Mouse (Mus musculus) mesoderm, embryonic 11.5 days (tissue): ENCODE data around the gene Gstt3.

Experiments
- DNase-seq: peaks from one replicate; pipeline ENCODE4 v3.0.0-alpha.2; 2012; ENCODE audit warnings: low read depth, low spot score

Gene Gstt3

DNA sequence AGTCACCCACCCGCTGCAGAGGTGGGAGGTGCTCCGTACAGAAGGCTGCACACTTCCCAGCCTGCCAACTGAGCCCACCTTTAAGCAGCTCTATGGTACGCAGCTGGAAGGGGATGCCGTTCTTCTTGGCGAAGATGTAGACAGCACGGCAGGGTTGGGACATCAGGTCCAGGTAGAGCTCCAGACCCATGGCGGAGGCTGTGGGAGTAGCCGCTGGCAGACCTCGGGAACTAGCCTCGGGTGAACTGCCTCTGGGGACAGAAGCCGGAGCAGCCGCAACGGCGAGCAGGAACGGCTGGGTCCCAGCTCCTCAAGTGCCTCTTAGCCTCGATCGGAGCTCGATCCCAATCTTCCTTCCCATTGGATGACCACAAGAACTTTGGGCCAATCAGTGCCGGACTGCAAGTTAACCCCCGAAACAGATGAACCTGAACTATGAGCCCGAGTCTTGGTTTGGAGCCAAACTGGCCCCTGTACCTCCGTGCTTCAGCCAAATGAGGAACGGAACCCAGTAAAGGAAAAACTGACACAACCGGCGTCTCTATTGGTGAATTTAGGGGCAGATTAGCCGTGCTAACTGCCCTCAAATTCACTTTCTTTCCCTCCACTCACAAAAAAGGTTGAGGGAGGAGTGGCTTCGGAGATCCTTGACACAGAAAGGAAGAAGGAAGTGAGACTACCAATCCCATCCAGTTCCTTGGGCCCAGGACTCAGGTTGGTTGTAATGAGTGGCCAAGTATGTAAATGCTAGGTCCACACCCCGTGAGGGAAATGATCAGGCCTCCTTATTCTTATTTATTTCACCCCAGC lies at the start of gene Gstt3, which contains the start of gene Gm20441:
Gene Gstt3 (minus strand): TSS at position 646 of the 810 bp plus-strand sequence.
Gene Gm20441 (minus strand): TSS at position 186 of the 810 bp plus-strand sequence.
- peak; percentile 73 for DNase-seq

DNA sequence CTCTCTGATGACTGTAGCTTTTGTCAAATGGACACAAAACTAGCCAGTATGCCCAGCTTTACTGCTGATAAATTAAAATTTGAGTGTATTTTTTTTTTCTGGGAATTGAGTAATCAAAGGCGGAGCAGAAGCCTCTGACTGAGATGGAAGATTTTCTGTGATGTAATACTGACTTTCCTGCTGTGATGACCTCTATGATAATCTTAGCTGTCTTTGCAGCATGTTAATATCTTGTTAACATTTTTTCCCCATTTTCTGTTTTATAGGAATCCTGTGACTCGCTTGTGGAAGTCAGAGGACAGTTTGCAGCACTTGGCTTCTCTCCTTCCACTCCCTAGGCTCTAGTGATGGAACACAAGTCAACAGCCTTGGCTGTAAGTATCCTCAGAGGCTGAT lies 49.1 kb upstream of the Gstt3 start:
- DNase-seq, result no peak

DNA sequence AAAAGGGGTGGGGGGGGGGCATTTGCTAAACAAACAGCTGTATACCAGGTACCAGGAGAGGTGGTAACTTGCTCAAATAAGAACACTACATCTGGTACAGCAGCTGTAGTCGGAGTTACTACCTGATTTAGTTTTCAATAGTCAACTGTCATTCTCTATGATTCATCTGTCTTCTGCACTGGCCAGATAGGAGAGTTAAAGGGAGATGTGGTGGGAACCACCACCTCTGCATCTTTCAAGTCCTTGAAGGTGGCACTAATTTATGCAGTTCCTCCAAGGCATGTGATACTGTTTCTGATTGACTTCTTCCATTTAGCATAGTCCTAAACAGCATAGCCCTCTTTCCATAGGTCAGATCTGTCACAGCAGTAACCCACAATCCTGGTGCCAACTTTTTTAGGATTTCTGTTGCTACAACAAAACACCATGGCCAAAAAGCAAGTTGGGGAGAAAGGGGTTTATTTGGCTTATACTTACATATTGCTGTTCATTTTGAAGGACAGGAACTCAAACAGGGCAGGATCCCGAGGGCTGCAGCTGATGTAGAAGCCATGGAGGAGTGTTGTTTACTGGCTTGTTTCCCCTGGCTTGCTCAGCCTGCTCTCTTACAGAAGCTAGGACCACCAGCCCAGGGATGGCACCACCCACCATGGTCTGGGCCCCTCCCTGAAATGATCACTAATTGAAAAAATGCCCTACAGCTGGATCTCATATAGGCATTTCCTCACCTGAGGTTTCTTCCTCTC lies 48.5 kb upstream of the Gstt3 start:
- DNase-seq, result no peak

DNA sequence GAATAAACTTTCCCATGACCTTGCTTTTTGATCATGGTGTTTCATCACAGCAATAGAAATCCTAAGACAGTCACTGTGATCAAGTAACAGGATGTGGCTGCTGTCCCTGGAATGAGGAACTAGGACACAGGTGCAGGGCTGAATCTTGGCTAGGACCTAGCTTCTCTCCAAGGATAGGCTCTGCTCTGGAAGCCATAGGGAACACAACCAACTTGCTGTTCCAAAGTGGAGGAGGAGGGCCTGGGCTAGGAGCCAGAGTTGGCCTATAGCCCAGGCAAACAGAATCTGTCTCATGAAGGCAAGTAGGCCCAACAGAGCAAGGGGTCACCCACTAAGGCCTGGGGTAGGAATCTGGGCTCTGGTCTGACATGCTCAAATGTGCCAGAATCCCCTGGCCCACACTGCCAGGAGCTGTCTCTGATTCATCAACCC lies 47.3 kb upstream of the Gstt3 start:
- no peak for DNase-seq

- no peak for DNase-seq
Measured at GRCm38 (mm10) chr10:75827668-75828360, 46.6 kb upstream of the Gstt3 start.

DNA sequence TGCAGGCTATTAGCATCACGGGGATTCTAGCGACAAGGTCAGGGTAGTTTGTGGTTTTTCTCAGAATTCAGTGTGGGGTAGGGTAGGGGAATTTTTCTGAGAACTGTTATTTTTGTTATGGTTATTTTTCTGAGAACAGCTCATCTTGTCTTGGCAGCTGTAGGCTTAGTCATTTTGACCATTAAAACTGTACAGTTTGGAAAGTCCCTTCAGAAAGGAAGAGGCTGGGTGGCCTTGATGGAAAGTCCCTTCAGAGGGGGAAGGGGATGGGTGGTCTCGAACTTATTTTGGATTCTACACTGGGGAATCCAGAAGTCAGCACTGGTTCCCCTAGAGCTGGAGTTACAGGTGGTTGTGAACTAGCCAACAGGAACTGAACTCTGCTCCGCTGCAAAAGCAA lies 43.3 kb upstream of the Gstt3 start:
- no peak for DNase-seq

DNA sequence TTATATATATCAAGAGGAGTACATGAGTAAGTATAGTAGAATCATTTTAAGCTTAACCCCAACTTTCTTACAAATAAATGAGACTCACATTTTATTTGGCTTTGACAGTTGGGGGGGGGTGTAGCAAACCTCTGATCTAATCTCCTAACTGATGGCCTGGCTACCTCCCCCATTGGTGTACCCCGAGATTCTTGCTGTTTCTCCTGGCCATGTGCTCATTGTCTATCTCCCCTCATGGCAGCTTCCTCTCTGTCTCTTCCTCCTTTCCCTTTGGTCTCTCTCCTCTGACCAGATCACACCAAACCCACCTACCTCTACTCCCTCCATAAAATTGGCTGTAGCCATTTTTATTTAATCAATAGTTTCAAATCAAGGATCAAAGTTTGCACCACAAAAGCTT lies 42.6 kb upstream of the Gstt3 start:
- no peak for DNase-seq

DNA sequence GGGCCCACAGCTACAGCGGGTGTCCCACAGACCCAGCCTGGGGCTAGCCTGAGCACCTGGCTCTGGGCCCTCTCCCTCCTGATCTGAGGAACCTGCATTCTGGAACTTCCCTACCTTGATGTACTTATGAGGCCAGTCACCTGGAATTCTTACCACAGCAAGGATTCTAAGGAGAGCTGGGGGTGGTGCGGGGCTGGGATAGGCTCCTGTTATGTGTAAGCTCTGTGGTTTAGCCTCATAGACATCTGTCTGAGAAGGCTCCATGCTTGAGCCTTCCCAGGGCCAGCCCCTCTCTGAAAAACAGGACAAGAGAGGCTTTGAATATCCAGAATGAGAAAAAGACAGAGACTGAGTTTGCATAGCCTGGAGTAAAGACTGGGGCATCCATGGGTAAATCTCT lies 41.2 kb upstream of the Gstt3 start, which contains the start of gene Gstt4:
Gene Gstt4 (minus strand): TSS at position 101 of the 400 bp plus-strand sequence.
- no peak for DNase-seq

GRCm38 (mm10) chr10:75819882-75820281 lies 38.7 kb upstream of the Gstt3 start:
- DNase-seq, result no peak

DNA sequence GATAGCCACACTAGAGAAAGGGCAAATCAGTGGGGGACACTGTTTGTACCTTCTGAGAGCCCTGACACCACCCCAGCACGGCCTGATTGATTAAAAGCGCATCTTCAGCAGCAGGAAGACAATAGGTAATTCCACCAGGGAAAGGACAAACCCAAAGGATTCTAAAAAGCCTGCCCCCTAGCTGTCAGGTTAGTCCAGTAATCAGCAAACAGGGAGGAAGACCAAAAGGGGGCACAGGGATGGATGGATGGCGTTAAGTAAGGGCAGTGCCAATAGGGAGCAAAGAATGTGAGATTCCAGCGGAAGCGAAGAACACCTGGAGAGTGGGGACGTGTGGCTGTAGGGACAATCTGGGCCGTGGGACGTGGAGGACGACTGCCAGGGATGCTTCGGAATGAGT lies 37.4 kb upstream of the Gstt3 start:
- no peak for DNase-seq

GRCm38 (mm10) chr10:75804217-75804616 lies 23.0 kb upstream of the Gstt3 start:
- DNase-seq, result no peak

- peak; percentile 35 for DNase-seq
Measured at GRCm38 (mm10) chr10:75798176-75798696, 17.0 kb upstream of the Gstt3 start, which contains the start of gene Gstt1. Gene Gstt1, minus strand, starts transcription at chr10:75798584.

GRCm38 (mm10) chr10:75797619-75798175 lies 16.5 kb upstream of the Gstt3 start:
- DNase-seq, result peak; percentile 23

- no peak for DNase-seq
Measured at GRCm38 (mm10) chr10:75796731-75797516, 15.7 kb upstream of the Gstt3 start.

- DNase-seq, result peak; percentile 8
Measured at GRCm38 (mm10) chr10:75794880-75795279, 13.7 kb upstream of the Gstt3 start.

DNA sequence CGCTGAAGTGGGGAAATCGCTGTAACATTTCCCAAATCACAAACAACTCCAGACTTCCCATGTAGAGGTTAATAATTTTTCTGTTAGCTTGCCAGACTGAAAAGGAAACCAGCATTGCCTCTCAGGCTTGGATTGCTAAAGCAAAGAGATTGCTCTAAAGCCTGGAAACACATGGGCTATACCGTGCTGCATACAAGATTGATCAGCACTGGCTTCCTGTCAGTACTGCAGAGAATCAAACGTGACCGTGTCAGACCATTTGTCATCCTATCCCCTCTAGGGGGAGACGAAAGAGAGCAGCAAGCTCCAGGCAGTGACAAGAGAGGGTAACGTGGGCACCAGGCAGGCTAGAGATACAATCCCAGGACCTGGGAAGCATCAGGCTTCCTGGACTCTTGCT lies 9.6 kb upstream of the Gstt3 start:
- peak; percentile 36 for DNase-seq

GRCm38 (mm10) chr10:75789841-75790240 lies 8.6 kb upstream of the Gstt3 start:
- no peak for DNase-seq

DNA sequence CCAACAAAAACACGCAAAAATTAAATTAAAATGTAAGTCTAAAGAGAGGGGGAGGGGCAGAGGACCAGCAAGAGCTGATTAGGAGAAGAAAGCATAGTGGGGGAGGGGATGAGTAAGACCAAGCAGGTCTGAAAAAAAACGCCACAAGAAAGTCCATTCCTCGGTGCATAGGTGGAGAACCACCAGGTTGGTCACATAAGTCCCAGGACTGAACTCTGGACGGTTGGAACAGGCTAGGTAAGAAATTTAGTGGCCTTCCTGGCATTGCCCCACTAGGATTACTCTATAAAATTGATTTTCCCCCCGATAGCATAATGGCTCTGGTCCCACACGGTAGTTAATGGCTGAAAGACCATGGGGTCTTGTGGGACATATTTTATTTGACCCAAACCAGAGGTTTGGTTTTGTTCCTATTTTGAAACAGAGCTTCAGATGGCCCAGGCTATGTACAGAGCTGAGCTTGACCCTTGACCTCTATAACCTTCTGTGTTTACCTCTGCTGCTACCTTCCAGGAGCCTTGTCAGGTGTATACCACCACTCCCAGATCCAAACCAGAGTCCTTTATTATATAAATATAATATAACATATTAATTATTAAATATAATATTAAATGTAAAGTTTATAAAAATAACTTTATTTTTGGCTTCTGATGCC lies 8.0 kb upstream of the Gstt3 start:
- DNase-seq, result no peak

DNA sequence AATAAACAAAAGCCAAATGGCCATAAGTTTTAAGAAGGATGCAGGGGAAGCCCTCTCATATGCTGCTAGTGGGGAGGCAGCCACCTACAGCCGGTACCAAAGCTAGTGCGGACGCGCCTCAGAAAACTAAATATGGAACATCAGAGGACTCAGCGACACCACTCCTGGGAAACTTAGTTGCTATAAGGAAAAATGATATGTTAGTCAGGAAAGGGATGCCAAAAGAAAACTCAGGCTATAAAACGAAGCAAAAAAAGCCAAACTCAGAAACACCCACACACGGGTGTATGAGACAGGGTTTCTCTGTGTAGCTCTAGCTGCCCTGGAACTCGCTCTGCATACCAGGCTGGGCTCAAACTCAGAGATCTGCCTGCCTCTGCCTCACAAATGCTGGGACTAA lies 7.1 kb upstream of the Gstt3 start:
- DNase-seq, result no peak

DNA sequence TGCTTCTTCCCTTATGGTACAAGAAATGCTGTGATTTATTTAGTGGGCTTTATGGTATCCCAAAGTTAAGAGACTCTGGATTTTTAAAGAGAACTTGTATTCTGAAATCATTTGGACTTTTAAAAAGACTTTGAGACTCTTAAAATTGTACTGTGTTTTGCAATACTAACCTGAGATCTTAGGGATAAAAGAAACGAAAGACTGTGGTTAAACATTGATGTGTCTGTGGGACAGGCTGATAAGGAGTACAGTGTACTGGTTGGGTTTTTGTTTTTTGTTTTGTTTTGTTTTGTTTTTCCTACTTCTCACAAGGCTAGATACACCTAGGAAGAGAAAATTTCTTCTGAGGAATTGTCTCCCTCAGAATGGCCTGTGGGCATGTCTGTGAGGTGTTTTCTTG lies 4.2 kb upstream of the Gstt3 start:
- DNase-seq, result no peak
